Mouse (Mus musculus): Measurements from ENCODE around the gene Pm20d2. TPM values are rescaled to one million over a fixed set of nuclear protein-coding genes. Genes with fewer than 3 reads are reported as not detected.

Gene Pm20d2
- polyA plus RNA-seq, 1 experiment = not detected

GRCm38 (mm10) chr4:33132221-33132620 is 57.3 kb downstream of the Pm20d2 start, which contains the start of gene Gabrr1:
Gene Gabrr1, plus strand, starts transcription at chr4:33132521.
- 68% methylated on average over 11 of the region's 11 CpGs for WGBS
- Histone ChIP-seq H3K4me1 (ENCODE audit: control insufficient read depth, insufficient read depth, low read length) (no peaks in the 10 kb centered on the region), H3K4me3 (ENCODE audit: insufficient read depth, low read depth, low read length) (no peak within 1 kb of the TSS), H3K27ac (ENCODE audit: insufficient read depth, low read depth, low read length) (no peak within 1 kb of the TSS)
- TF ChIP-seq CTCF (IDR thresholded peaks at IDR 0.05; ENCODE audit: insufficient read depth, low read depth, low read length) = no peak
- no peak for TF ChIP-seq POLR2A (IDR thresholded peaks at IDR 0.05; ENCODE audit: insufficient read depth, low read depth, low read length)

DNA sequence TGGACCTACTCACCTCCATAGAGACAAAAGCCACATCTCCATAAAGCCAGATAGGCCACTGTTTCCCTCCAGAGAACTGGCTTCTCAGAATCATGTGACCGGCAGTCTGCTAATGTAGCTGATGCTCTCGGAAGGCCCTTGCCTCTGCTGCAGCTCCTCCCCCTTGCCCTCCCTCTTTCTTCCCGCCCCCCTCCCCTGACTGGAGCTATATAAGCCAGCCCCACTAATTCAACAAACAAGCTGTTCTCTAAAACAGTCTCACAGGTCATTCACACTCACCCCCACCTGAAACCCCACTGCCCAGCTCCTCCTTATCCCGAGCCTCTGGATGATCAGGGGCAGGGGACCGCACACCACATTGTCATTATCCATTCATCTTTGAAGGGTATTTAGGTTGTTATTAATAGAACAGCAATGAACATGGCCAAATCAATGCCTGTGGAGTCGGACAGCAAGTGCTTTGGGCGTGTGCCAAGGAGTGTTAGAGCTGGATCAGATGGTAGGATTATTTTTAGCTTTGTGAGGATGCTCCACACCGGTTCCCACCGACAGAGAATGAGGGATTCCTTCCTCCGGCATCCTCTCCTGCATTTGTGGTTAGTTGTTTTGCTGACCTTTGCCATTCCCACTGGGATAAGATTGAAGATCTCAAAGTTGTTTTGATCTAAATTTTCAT is 64.0 kb downstream of the Pm20d2 start:
- TF ChIP-seq CTCF (IDR thresholded peaks at IDR 0.05; ENCODE audit: insufficient read depth, low read depth, low read length) (no peak), POLR2A (IDR thresholded peaks at IDR 0.05; ENCODE audit: insufficient read depth, low read depth, low read length) (no peak)
- Histone ChIP-seq H3K4me1 (ENCODE audit: control insufficient read depth, insufficient read depth, low read length) (peaks cover 5% of the 10 kb centered on the region; the same call in 1 of the 2 replicates), H3K4me3 (ENCODE audit: insufficient read depth, low read depth, low read length) (no peak overlapping the region), H3K27ac (ENCODE audit: insufficient read depth, low read depth, low read length) (no peak overlapping the region)
- WGBS = 17% methylated on average over 10 of the region's 10 CpGs

GRCm38 (mm10) chr4:33124493-33124892 is 65.0 kb downstream of the Pm20d2 start:
- TF ChIP-seq CTCF (IDR thresholded peaks at IDR 0.05; ENCODE audit: insufficient read depth, low read depth, low read length) = no peak; the same call in 1 of the 2 replicates

More at GRCm38 (mm10) chr4:33124493-33124892, 65.0 kb downstream of the Pm20d2 start:
- H3K4me3 ChIP-seq (ENCODE audit: insufficient read depth, low read depth, low read length) = no peak overlapping the region
- 78% methylated on average over 6 of the region's 6 CpGs for WGBS
- H3K27ac ChIP-seq (ENCODE audit: insufficient read depth, low read depth, low read length) = no peak overlapping the region
- H3K4me1 ChIP-seq (ENCODE audit: control insufficient read depth, insufficient read depth, low read length) = peaks cover 5% of the 10 kb centered on the region; the same call in 1 of the 2 replicates

Other genes starting within 250 kb of the Pm20d2 start
- gene Ankrd6, start 238.9 kb downstream of the Pm20d2 start, polyA plus RNA-seq (2012; ENCODE audit: insufficient read depth, insufficient read length, low replicate concordance, missing spikeins) = 105 TPM in 1 of 2 replicates, not detected in the other
- gene Rragd, start 206.7 kb downstream of the Pm20d2 start, polyA plus RNA-seq (2012; ENCODE audit: insufficient read depth, insufficient read length, low replicate concordance, missing spikeins) = 152 TPM in 1 of 2 replicates, not detected in the other
- gene Ube2j1, start 158.3 kb downstream of the Pm20d2 start, polyA plus RNA-seq (2012; ENCODE audit: insufficient read depth, insufficient read length, low replicate concordance, missing spikeins) = not detected in 2 replicates
- not detected in 2 replicates for gene Gabrr2, start 126.7 kb downstream of the Pm20d2 start, polyA plus RNA-seq (2012; ENCODE audit: insufficient read depth, insufficient read length, low replicate concordance, missing spikeins)
- gene Gabrr1, start 57.2 kb downstream of the Pm20d2 start, polyA plus RNA-seq (2012; ENCODE audit: insufficient read depth, insufficient read length, low replicate concordance, missing spikeins) = not detected in 2 replicates
- gene Srsf12, start 19.3 kb upstream of the Pm20d2 start, polyA plus RNA-seq (2012; ENCODE audit: insufficient read depth, insufficient read length, low replicate concordance, missing spikeins) = not detected in 2 replicates
- gene Pnrc1, start 100.4 kb upstream of the Pm20d2 start, polyA plus RNA-seq (2012; ENCODE audit: insufficient read depth, insufficient read length, low replicate concordance, missing spikeins) = not detected in 2 replicates
- gene Rngtt, start 120.6 kb upstream of the Pm20d2 start, polyA plus RNA-seq (2012; ENCODE audit: insufficient read depth, insufficient read length, low replicate concordance, missing spikeins) = not detected in 2 replicates

Data from olfactory bulb, adult 2 months (tissue).